Mouse (Mus musculus): Measurements from ENCODE around the gene Best1. TPM values are rescaled to one million over a fixed set of nuclear protein-coding genes. Genes with fewer than 3 reads are reported as not detected.
A peak's percentile ranks its signal among the peaks of the same experiment; 100 is the strongest.

The Best1 gene
- polyA plus RNA-seq, 1 experiment from 2014 or later: 1.1 TPM

DNA sequence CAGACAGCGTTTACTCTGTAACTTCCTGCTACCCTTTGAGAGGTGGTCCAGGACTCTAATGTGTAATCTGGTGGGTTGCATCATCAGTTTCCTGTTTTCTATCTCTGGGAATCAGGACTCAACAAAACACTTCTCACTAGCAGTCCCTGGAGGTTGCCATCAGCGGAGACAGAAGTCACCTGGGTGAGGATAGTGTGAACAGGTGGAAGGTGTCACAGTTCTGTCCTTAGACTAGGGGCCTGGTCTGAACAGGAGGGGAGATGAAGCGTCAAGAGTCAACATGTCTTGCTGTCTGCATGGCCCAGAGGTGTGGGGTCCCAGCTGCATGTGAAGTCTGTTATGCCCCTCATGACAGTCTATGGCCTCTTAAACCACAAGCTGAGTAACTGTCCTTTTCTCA is 48.5 kb downstream of the Best1 start:
- H3K9ac ChIP-seq (ENCODE audit: low read depth, low read length): no peak overlapping the region
- no peaks in the 10 kb centered on the region for H3K27me3 ChIP-seq (ENCODE audit: control insufficient read depth, insufficient read depth, low read length)
- no peaks in the 10 kb centered on the region; the same call in 1 of the 2 replicates for H3K9me3 ChIP-seq (ENCODE audit: control insufficient read depth, low read length)
- H3K4me3 ChIP-seq (ENCODE audit: low read length): no peak overlapping the region
- no peak overlapping the region for H3K27ac ChIP-seq (ENCODE audit: low read depth, low read length)
- 92% methylated on average over 3 of the region's 3 CpGs for WGBS
- no peak overlapping the region for H3K4me2 ChIP-seq (replicated peaks; ENCODE audit: low read depth, low read length)
- ATAC-seq (ENCODE audit: low FRiP score, low TSS enrichment): no peak
- H3K4me1 ChIP-seq (ENCODE audit: control insufficient read depth, insufficient read depth, low read length): peaks cover 11% of the 10 kb centered on the region
- no peaks in the 10 kb centered on the region for H3K36me3 ChIP-seq (ENCODE audit: control insufficient read depth, insufficient read depth, low read length)

DNA sequence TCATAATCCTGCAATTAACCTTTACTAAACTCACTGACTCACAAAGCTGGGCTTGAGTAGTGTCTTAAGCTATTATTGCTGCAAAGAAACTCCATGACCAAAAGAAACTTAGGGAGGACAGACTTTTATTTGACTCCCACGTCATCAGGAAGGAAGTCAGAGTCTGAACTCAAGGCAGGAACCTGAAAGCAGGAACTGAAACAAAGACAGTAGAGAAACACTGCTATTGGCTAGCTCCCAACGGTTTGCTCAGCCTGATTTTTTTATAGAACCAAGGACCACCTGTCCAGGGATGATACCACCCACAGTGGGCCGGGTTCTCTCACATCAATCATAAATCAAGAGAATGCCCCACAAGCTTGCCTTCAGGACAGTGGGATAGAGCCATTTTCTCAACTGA is 49.0 kb downstream of the Best1 start:
- Histone ChIP-seq H3K9ac (ENCODE audit: low read depth, low read length) (no peak overlapping the region), H3K27me3 (ENCODE audit: control insufficient read depth, insufficient read depth, low read length) (no peaks in the 10 kb centered on the region), H3K36me3 (ENCODE audit: control insufficient read depth, insufficient read depth, low read length) (no peaks in the 10 kb centered on the region), H3K27ac (ENCODE audit: low read depth, low read length) (no peak overlapping the region), H3K4me3 (ENCODE audit: low read length) (no peak overlapping the region), H3K4me1 (ENCODE audit: control insufficient read depth, insufficient read depth, low read length) (peaks cover 11% of the 10 kb centered on the region), H3K9me3 (ENCODE audit: control insufficient read depth, low read length) (no peaks in the 10 kb centered on the region; the same call in none of the 2 replicates), H3K4me2 (replicated peaks; ENCODE audit: low read depth, low read length) (no peak overlapping the region)
- ATAC-seq (ENCODE audit: low FRiP score, low TSS enrichment): no peak
- 64% methylated on average over 3 of the region's 3 CpGs for WGBS

DNA sequence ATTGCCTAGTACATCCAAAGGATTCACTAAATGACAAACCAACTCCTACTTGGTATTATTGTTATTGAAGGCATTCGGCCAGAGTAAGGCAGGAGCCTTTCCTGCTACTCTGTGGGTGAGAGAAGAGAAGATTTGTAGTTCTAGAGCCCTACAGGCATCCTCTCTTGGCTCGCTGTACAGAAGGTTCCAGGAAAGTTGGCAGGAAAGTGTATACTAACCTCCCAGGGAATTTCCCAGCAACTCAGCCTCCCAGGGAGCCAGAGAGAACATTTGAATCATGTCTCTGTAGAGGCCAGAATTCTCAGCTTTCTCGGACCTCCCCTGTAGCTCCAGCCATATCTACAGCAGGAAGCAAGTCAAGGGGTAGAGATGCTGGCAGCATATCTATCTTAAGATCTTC is 54.4 kb downstream of the Best1 start:
- no peak for ATAC-seq (ENCODE audit: low FRiP score, low TSS enrichment)
- no peaks in the 10 kb centered on the region for H3K27me3 ChIP-seq (ENCODE audit: control insufficient read depth, insufficient read depth, low read length)
- no peaks in the 10 kb centered on the region for H3K36me3 ChIP-seq (ENCODE audit: control insufficient read depth, insufficient read depth, low read length)
- H3K27ac ChIP-seq (ENCODE audit: low read depth, low read length): no peak overlapping the region
- H3K4me2 ChIP-seq (replicated peaks; ENCODE audit: low read depth, low read length): no peak overlapping the region
- H3K4me1 ChIP-seq (ENCODE audit: control insufficient read depth, insufficient read depth, low read length): peaks cover 12% of the 10 kb centered on the region; the same call in 1 of the 2 replicates
- H3K9me3 ChIP-seq (ENCODE audit: control insufficient read depth, low read length): no peaks in the 10 kb centered on the region; the same call in none of the 2 replicates
- no peak overlapping the region for H3K4me3 ChIP-seq (ENCODE audit: low read length)
- 71% methylated on average over 3 of the region's 3 CpGs for WGBS
- no peak overlapping the region for H3K9ac ChIP-seq (ENCODE audit: low read depth, low read length)

DNA sequence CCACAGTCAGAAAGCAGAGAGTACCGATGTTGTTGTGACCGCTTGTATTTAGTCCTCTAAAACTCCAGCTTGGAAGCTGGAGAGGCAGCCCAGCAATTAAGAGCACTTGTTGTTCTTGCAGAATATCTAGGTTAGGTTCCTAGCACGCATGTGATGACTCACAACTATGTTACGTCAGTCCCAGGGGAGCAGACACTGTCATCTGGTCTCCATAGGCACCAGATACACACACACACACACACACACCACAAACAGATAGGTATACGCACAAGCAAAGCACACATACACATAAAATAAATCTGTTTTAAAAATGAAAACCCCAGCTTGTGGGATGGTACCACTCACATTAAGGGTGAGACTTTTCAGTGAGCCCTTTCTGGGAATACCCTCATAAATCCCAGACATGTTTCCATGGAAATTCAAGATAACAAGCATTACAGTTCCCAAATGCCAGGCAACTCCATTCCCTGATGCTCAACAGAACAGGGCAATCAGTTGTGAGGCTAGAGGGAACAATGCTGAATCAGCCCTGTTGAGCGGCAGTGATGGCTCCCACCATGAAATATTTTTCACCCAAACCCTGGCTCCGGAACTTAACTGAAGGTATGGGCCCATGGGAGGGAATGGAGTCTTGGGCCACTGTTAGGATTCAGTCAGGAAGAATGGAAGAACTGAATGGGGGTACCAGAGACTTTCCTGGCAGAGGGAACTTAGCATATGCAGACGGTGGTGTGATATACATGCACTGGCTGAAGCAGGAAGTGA is 55.5 kb downstream of the Best1 start:
- Histone ChIP-seq H3K4me2 (replicated peaks; ENCODE audit: low read depth, low read length) (no peak overlapping the region), H3K36me3 (ENCODE audit: control insufficient read depth, insufficient read depth, low read length) (no peaks in the 10 kb centered on the region), H3K27ac (ENCODE audit: low read depth, low read length) (no peak overlapping the region), H3K4me3 (ENCODE audit: low read length) (no peak overlapping the region), H3K27me3 (ENCODE audit: control insufficient read depth, insufficient read depth, low read length) (no peaks in the 10 kb centered on the region), H3K9me3 (ENCODE audit: control insufficient read depth, low read length) (no peaks in the 10 kb centered on the region; the same call in none of the 2 replicates), H3K4me1 (ENCODE audit: control insufficient read depth, insufficient read depth, low read length) (peaks cover 12% of the 10 kb centered on the region; the same call in 1 of the 2 replicates), H3K9ac (ENCODE audit: low read depth, low read length) (no peak overlapping the region)
- ATAC-seq (ENCODE audit: low FRiP score, low TSS enrichment): no peak
- WGBS: 89% methylated on average over 8 of the region's 8 CpGs

DNA sequence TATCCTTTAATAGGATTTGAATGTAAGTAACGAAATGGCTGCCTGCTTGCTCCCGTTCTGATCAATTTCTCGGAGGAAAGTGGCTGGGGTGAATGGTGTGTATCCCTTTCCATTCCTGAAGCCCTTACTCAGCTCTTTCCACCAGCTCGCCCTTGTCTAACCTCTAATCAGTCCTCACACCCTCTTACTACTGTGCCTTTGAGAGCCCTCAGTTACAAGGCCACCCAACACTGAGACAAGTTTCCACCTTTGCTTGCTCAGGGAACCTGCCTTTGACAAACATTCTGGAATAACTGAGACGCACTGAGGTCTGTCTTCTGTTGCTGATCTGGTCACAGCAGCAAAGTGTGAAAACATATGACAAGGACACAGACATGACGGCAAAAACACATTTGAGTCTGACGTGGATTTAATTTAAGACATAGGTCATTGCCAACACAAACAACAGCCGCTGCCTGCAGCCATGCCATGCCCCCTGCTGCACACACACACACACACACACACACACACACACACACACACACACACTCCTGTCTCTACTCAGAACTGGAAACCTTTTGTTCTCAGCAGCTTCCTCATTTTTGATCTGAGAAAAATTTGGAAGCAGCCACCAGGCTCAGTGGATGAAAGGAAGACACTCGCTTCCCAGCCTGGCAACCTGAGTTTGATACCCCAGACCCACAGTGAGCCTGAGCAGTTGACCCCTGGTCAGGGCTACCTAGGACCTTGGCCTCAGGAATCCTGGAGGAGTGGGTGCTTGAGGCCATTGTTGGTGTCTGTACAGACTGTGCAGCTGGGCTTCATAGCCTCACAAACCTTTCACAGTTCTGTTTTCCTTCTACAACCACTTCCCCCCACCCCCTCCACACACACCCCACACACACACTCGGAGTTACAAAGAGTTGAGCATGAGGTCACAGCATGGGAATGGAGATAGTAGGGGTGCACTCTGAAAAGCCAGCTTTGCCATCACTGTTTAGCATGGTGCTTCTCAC is 58.6 kb downstream of the Best1 start:
- Histone ChIP-seq H3K9me3 (ENCODE audit: control insufficient read depth, low read length) (no peaks in the 10 kb centered on the region; the same call in 1 of the 2 replicates), H3K4me2 (replicated peaks; ENCODE audit: low read depth, low read length) (no peak overlapping the region), H3K27ac (ENCODE audit: low read depth, low read length) (no peak overlapping the region), H3K27me3 (ENCODE audit: control insufficient read depth, insufficient read depth, low read length) (no peaks in the 10 kb centered on the region), H3K36me3 (ENCODE audit: control insufficient read depth, insufficient read depth, low read length) (no peaks in the 10 kb centered on the region), H3K9ac (ENCODE audit: low read depth, low read length) (no peak overlapping the region), H3K4me1 (ENCODE audit: control insufficient read depth, insufficient read depth, low read length) (peaks cover 15% of the 10 kb centered on the region; the same call in 1 of the 2 replicates), H3K4me3 (ENCODE audit: low read length) (no peak overlapping the region)
- ATAC-seq (ENCODE audit: low FRiP score, low TSS enrichment): no peak
- WGBS: 39% methylated on average over 10 of the region's 10 CpGs

DNA sequence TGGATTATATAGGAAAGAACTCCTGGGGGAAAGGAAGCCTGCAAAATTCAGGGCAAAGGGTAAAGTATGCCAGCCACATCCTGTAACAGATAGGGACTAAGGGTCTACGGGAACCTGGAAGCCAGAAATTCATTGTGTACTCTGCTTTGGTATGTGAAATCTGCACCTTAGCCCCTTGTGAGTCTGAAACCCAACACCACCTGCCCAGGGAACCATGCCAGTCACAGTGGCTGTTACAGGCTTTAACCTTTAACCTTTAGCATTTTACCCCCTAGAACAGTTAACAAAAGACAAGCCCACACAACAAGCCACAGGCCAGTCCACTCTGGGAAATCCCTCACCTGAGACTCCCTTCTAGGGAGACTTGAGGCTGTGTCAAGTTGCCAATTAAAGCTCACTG is 59.6 kb downstream of the Best1 start:
- ATAC-seq (ENCODE audit: low FRiP score, low TSS enrichment): peak; percentile 46; the same call in 1 of the 2 replicates
- no peak overlapping the region for H3K4me2 ChIP-seq (replicated peaks; ENCODE audit: low read depth, low read length)
- H3K27me3 ChIP-seq (ENCODE audit: control insufficient read depth, insufficient read depth, low read length): no peaks in the 10 kb centered on the region
- no peak overlapping the region for H3K27ac ChIP-seq (ENCODE audit: low read depth, low read length)
- 39% methylated on average over 1 of the region's 1 CpGs for WGBS
- H3K4me1 ChIP-seq (ENCODE audit: control insufficient read depth, insufficient read depth, low read length): peaks cover 15% of the 10 kb centered on the region; the same call in 1 of the 2 replicates
- H3K36me3 ChIP-seq (ENCODE audit: control insufficient read depth, insufficient read depth, low read length): no peaks in the 10 kb centered on the region
- H3K4me3 ChIP-seq (ENCODE audit: low read length): no peak overlapping the region
- no peaks in the 10 kb centered on the region for H3K9me3 ChIP-seq (ENCODE audit: control insufficient read depth, low read length)
- H3K9ac ChIP-seq (ENCODE audit: low read depth, low read length): no peak overlapping the region

DNA sequence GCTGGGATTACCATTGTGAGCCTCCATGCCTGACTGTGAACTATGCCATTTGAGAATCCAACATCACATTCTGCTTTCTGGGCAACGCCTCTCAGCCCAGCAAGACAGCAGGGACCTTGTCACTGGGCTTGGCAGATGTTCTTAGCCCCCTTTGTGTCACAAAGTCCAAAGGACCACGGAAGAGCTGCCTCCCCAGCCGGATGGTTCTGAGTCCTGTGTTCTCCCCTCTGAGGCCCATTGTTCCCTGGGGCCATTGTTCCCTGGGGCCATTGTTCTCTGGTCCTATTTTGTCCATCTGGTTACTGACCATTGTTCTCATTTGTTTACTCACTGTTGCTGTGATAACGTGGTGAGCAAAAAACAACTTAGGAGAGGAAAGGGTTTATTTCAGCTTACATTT is 60.5 kb downstream of the Best1 start:
- no peaks in the 10 kb centered on the region for H3K36me3 ChIP-seq (ENCODE audit: control insufficient read depth, insufficient read depth, low read length)
- H3K9me3 ChIP-seq (ENCODE audit: control insufficient read depth, low read length): no peaks in the 10 kb centered on the region
- no peak for ATAC-seq (ENCODE audit: low FRiP score, low TSS enrichment)
- peaks cover 15% of the 10 kb centered on the region; the same call in 1 of the 2 replicates for H3K4me1 ChIP-seq (ENCODE audit: control insufficient read depth, insufficient read depth, low read length)
- H3K9ac ChIP-seq (ENCODE audit: low read depth, low read length): no peak overlapping the region
- H3K27me3 ChIP-seq (ENCODE audit: control insufficient read depth, insufficient read depth, low read length): no peaks in the 10 kb centered on the region
- no peak overlapping the region for H3K4me3 ChIP-seq (ENCODE audit: low read length)
- no peak overlapping the region for H3K27ac ChIP-seq (ENCODE audit: low read depth, low read length)
- 62% methylated on average over 4 of the region's 4 CpGs for WGBS
- no peak overlapping the region for H3K4me2 ChIP-seq (replicated peaks; ENCODE audit: low read depth, low read length)

DNA sequence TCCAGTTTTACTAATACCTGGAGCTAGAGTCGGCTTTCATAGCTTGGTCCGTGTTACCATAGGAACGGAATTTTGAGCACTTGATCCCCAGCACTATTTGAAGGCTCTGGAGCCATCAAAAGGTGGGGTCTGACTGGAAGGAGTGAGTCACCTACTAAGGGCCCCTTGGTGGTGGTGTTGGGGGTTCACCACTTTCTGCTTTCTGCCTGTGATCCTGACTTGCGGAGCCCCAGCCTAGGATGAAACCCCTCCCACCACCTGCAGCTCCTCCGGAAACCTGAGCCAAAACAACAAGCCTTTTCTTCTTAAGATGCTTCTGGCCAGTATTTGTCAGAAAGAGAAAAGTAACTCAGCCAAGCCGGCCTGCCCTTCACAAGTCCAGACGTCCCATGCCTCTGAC is 61.6 kb downstream of the Best1 start:
- Histone ChIP-seq H3K9me3 (ENCODE audit: control insufficient read depth, low read length) (no peaks in the 10 kb centered on the region), H3K27ac (ENCODE audit: low read depth, low read length) (no peak overlapping the region), H3K4me1 (ENCODE audit: control insufficient read depth, insufficient read depth, low read length) (peaks cover 15% of the 10 kb centered on the region; the same call in 1 of the 2 replicates), H3K36me3 (ENCODE audit: control insufficient read depth, insufficient read depth, low read length) (no peaks in the 10 kb centered on the region), H3K27me3 (ENCODE audit: control insufficient read depth, insufficient read depth, low read length) (no peaks in the 10 kb centered on the region), H3K4me3 (ENCODE audit: low read length) (no peak overlapping the region), H3K4me2 (replicated peaks; ENCODE audit: low read depth, low read length) (no peak overlapping the region), H3K9ac (ENCODE audit: low read depth, low read length) (no peak overlapping the region)
- 57% methylated on average over 7 of the region's 7 CpGs for WGBS
- ATAC-seq (ENCODE audit: low FRiP score, low TSS enrichment): no peak
